Mouse (Mus musculus) layer of hippocampus, postnatal 36 days (tissue): ENCODE results near the gene Pde2a. TPM values are rescaled to one million over a fixed set of nuclear protein-coding genes. Genes with fewer than 3 reads are reported as not detected.

Experiments
- DNase-seq, 2 experiments: peaks; one replicate each; pipeline ENCODE4 v3.0.0; 2022
- total RNA-seq, 2 experiments: library from RNA; stranded (reverse); gene quantifications; 2 replicates each; pipeline ENCODE4 v1.2.3; 2021

Gene Pde2a
- total RNA-seq, 2 experiments from 2014 or later = 300 to 301 TPM

- DNase-seq = no peak
Measured at GRCm38 (mm10) chr7:101403831-101404230, 17.7 kb upstream of the Pde2a start.

- no peak for DNase-seq
Measured at GRCm38 (mm10) chr7:101410267-101410936, 11.1 kb upstream of the Pde2a start, which contains the start of gene Gm45837. Gene Gm45837, plus strand, starts transcription at chr7:101410886.

GRCm38 (mm10) chr7:101412796-101413195 lies 8.7 kb upstream of the Pde2a start:
- DNase-seq = peak; percentile 79 to 80

GRCm38 (mm10) chr7:101414209-101414608 lies 7.3 kb upstream of the Pde2a start:
- DNase-seq = no peak

- no peak for DNase-seq
Measured at GRCm38 (mm10) chr7:101414661-101415511, 6.6 kb upstream of the Pde2a start.

- no peak for DNase-seq
Measured at GRCm38 (mm10) chr7:101415512-101416100, 5.9 kb upstream of the Pde2a start.

GRCm38 (mm10) chr7:101416391-101416790 lies 5.1 kb upstream of the Pde2a start:
- no peak for DNase-seq

- no peak for DNase-seq
Measured at GRCm38 (mm10) chr7:101419013-101419770, 2.3 kb upstream of the Pde2a start.

GRCm38 (mm10) chr7:101422069-101422468 lies 578 bp downstream of the Pde2a start:
- no peak for DNase-seq

- no peak for DNase-seq
Measured at GRCm38 (mm10) chr7:101422646-101423045, 1.2 kb downstream of the Pde2a start.

GRCm38 (mm10) chr7:101423970-101424369 lies 2.5 kb downstream of the Pde2a start:
- no peak for DNase-seq

GRCm38 (mm10) chr7:101426692-101427091 lies 5.2 kb downstream of the Pde2a start:
- DNase-seq = no peak

- peak in 1 of 2 experiments; percentile 33 for DNase-seq
Measured at GRCm38 (mm10) chr7:101427736-101428135, 6.2 kb downstream of the Pde2a start.

GRCm38 (mm10) chr7:101435038-101435437 lies 13.5 kb downstream of the Pde2a start:
- DNase-seq = no peak

GRCm38 (mm10) chr7:101437876-101438275 lies 16.4 kb downstream of the Pde2a start:
- DNase-seq = no peak

GRCm38 (mm10) chr7:101443093-101443492 lies 21.6 kb downstream of the Pde2a start:
- no peak for DNase-seq

- DNase-seq = no peak
Measured at GRCm38 (mm10) chr7:101444211-101444610, 22.7 kb downstream of the Pde2a start.

GRCm38 (mm10) chr7:101449855-101450254 lies 28.4 kb downstream of the Pde2a start:
- no peak for DNase-seq

GRCm38 (mm10) chr7:101450422-101451401 lies 29.2 kb downstream of the Pde2a start:
- DNase-seq = peak; percentile 89 to 90

GRCm38 (mm10) chr7:101452669-101453068 lies 31.2 kb downstream of the Pde2a start:
- no peak for DNase-seq

- DNase-seq = no peak
Measured at GRCm38 (mm10) chr7:101453296-101453695, 31.8 kb downstream of the Pde2a start.
